Mouse (Mus musculus): ENCODE results near the gene Frs2. TPM values are rescaled to one million over a fixed set of nuclear protein-coding genes. Genes with fewer than 3 reads are reported as not detected.

The Frs2 gene
- total and polyA plus RNA-seq, 2 experiments from 2014 or later, result 17.3 to 20.3 TPM

- H3K4me1 ChIP-seq (ENCODE audit: insufficient read depth, low read length), result no peaks in the 10 kb centered on the region
- whole genome bisulfite sequencing, result 4% methylated on average over 23 of the region's 23 CpGs
- no peak; the same call in 1 of the 2 replicates for TF ChIP-seq CTCF (IDR thresholded peaks at IDR 0.05)
- H3K9me3 ChIP-seq (ENCODE audit: low read length), result no peaks in the 10 kb centered on the region
- DNase-seq (ENCODE audit: low spot score), result peak; percentile 49
- no peaks in the 10 kb centered on the region for H3K27me3 ChIP-seq (ENCODE audit: insufficient read depth, low read length)
- H3K9ac ChIP-seq (replicated peaks; ENCODE audit: low read length, poor library complexity, severe bottlenecking), result no peak overlapping the region
- no peak overlapping the region for H3K27ac ChIP-seq (ENCODE audit: low read depth, low read length)
- peak overlapping the region; percentile 34 for H3K4me3 ChIP-seq (ENCODE audit: low read depth, low read length)
- H3K36me3 ChIP-seq (ENCODE audit: insufficient read depth, low read length), result no peaks in the 10 kb centered on the region
- no peak for ATAC-seq (ENCODE audit: low FRiP score)
- peak overlapping the region; percentile 72 for H3K4me2 ChIP-seq (ENCODE audit: low read depth, low read length, poor library complexity, severe bottlenecking)
Measured at GRCm38 (mm10) chr10:117149942-117150617, 1.7 kb upstream of the Frs2 start.

GRCm38 (mm10) chr10:117149241-117149640 lies 907 bp upstream of the Frs2 start:
- ATAC-seq (ENCODE audit: low FRiP score) (no peak), DNase-seq (ENCODE audit: low spot score) (no peak)
- Histone ChIP-seq H3K27ac (ENCODE audit: low read depth, low read length) (no peak overlapping the region), H3K36me3 (ENCODE audit: insufficient read depth, low read length) (no peaks in the 10 kb centered on the region), H3K4me2 (ENCODE audit: low read depth, low read length, poor library complexity, severe bottlenecking) (peak overlapping the region; percentile 79), H3K4me3 (ENCODE audit: low read depth, low read length) (peak overlapping the region; percentile 99; the same call in 1 of the 2 replicates), H3K4me1 (ENCODE audit: insufficient read depth, low read length) (no peaks in the 10 kb centered on the region), H3K27me3 (ENCODE audit: insufficient read depth, low read length) (no peaks in the 10 kb centered on the region), H3K9me3 (ENCODE audit: low read length) (no peaks in the 10 kb centered on the region), H3K9ac (replicated peaks; ENCODE audit: low read length, poor library complexity, severe bottlenecking) (no peak overlapping the region)
- WGBS, result 14% methylated on average over 7 of the region's 7 CpGs
- TF ChIP-seq CTCF (IDR thresholded peaks at IDR 0.05), result no peak

- peak overlapping the region; percentile 74 for H3K27ac ChIP-seq (ENCODE audit: low read depth, low read length)
- under 1% methylated on average over 67 of the region's 72 CpGs for WGBS
- DNase-seq (ENCODE audit: low spot score) (no peak), ATAC-seq (ENCODE audit: low FRiP score) (peak; percentile 44)
- no peaks in the 10 kb centered on the region for H3K9me3 ChIP-seq (ENCODE audit: low read length)
- no peak for TF ChIP-seq CTCF (IDR thresholded peaks at IDR 0.05)
- peak overlapping the region; percentile 96 for H3K9ac ChIP-seq (replicated peaks; ENCODE audit: low read length, poor library complexity, severe bottlenecking)
- peak overlapping the region; percentile 99 for H3K4me3 ChIP-seq (ENCODE audit: low read depth, low read length)
- peak overlapping the region; percentile 79 for H3K4me2 ChIP-seq (ENCODE audit: low read depth, low read length, poor library complexity, severe bottlenecking)
- no peaks in the 10 kb centered on the region for H3K27me3 ChIP-seq (ENCODE audit: insufficient read depth, low read length)
- no peaks in the 10 kb centered on the region for H3K36me3 ChIP-seq (ENCODE audit: insufficient read depth, low read length)
- H3K4me1 ChIP-seq (ENCODE audit: insufficient read depth, low read length), result no peaks in the 10 kb centered on the region
Measured at GRCm38 (mm10) chr10:117147463-117148360, 622 bp downstream of the Frs2 start.

- Histone ChIP-seq H3K4me1 (ENCODE audit: insufficient read depth, low read length) (no peaks in the 10 kb centered on the region), H3K36me3 (ENCODE audit: insufficient read depth, low read length) (no peaks in the 10 kb centered on the region), H3K4me3 (ENCODE audit: low read depth, low read length) (no peak overlapping the region), H3K27ac (ENCODE audit: low read depth, low read length) (no peak overlapping the region), H3K9ac (replicated peaks; ENCODE audit: low read length, poor library complexity, severe bottlenecking) (no peak overlapping the region), H3K4me2 (ENCODE audit: low read depth, low read length, poor library complexity, severe bottlenecking) (0 out of 2 replicates have a peak overlapping the region, but pooled peaks have one; percentile 22), H3K9me3 (ENCODE audit: low read length) (no peaks in the 10 kb centered on the region), H3K27me3 (ENCODE audit: insufficient read depth, low read length) (no peaks in the 10 kb centered on the region)
- ATAC-seq (ENCODE audit: low FRiP score), result no peak
- TF ChIP-seq CTCF (IDR thresholded peaks at IDR 0.05), result no peak
- DNase-seq (ENCODE audit: low spot score), result no peak
- 72% methylated on average over 9 of the region's 9 CpGs for WGBS
Measured at GRCm38 (mm10) chr10:117146421-117146820, 1.9 kb downstream of the Frs2 start.

- Histone ChIP-seq H3K4me3 (ENCODE audit: low read depth, low read length) (no peak overlapping the region), H3K27me3 (ENCODE audit: insufficient read depth, low read length) (no peaks in the 10 kb centered on the region), H3K9me3 (ENCODE audit: low read length) (no peaks in the 10 kb centered on the region), H3K4me1 (ENCODE audit: insufficient read depth, low read length) (no peaks in the 10 kb centered on the region), H3K9ac (replicated peaks; ENCODE audit: low read length, poor library complexity, severe bottlenecking) (no peak overlapping the region), H3K4me2 (ENCODE audit: low read depth, low read length, poor library complexity, severe bottlenecking) (no peak overlapping the region), H3K27ac (ENCODE audit: low read depth, low read length) (no peak overlapping the region), H3K36me3 (ENCODE audit: insufficient read depth, low read length) (no peaks in the 10 kb centered on the region)
- WGBS, result 81% methylated on average over 8 of the region's 8 CpGs
- no peak for DNase-seq (ENCODE audit: low spot score)
- no peak for TF ChIP-seq CTCF (IDR thresholded peaks at IDR 0.05)
- ATAC-seq (ENCODE audit: low FRiP score), result no peak
Measured at GRCm38 (mm10) chr10:117145546-117146265, 2.6 kb downstream of the Frs2 start.

Data from midbrain, postnatal 0 days (tissue).